Mouse (Mus musculus) limb, embryonic 14.5 days (tissue): ENCODE results near the gene Cipc. TPM values are rescaled to one million over a fixed set of nuclear protein-coding genes. Genes with fewer than 3 reads are reported as not detected.

Experiments
- ATAC-seq: fragments of 200-750 bp; cut with Nextera tagmentation; 2 replicates; pipeline ENCODE4 v1.8.0; 2017; ENCODE audit warnings: low read depth, moderate number of reproducible peaks, moderate TSS enrichment; ENCODE audit not compliant: low FRiP score
- DNase-seq: peaks from one replicate; pipeline ENCODE4 v3.0.0-alpha.2; 2015; ENCODE audit warnings: low spot score
- H3K27ac ChIP-seq: fragments of 300-500 bp; sonication (generic); replicated peaks from 2 replicates; pipeline ENCODE4 v1.5.1; 2014; ENCODE audit warnings: low read depth, mild to moderate bottlenecking, low read length, moderate library complexity, mixed read lengths
- H3K27me3 ChIP-seq: fragments of 300-500 bp; sonication (generic); 2 replicates; pipeline ENCODE4 v1.6.1; 2014; ENCODE audit warnings: low read length, mixed read lengths; ENCODE audit not compliant: control insufficient read depth, insufficient read depth
- H3K36me3 ChIP-seq: fragments of 300-500 bp; sonication (generic); 2 replicates; pipeline ENCODE4 v1.6.1; 2014; ENCODE audit warnings: mild to moderate bottlenecking, low read length, moderate library complexity, mixed read lengths; ENCODE audit not compliant: control insufficient read depth, insufficient read depth
- H3K4me1 ChIP-seq: fragments of 300-500 bp; sonication (generic); 2 replicates; pipeline ENCODE4 v1.6.1; 2014; ENCODE audit warnings: antibody characterized with exemption, low read length, mixed read lengths; ENCODE audit not compliant: control insufficient read depth, insufficient read depth
- H3K4me2 ChIP-seq: fragments of 300-500 bp; sonication (generic); replicated peaks from 2 replicates; pipeline ENCODE4 v1.6.1; 2014; ENCODE audit warnings: low read depth, mild to moderate bottlenecking, low read length, moderate library complexity; ENCODE audit not compliant: severe bottlenecking
- H3K4me3 ChIP-seq: fragments of 300-500 bp; sonication (generic); replicated peaks from 2 replicates; pipeline ENCODE4 v1.5.1; 2014; ENCODE audit warnings: low read length
- H3K9ac ChIP-seq: fragments of 300-500 bp; sonication (generic); 2 replicates; pipeline ENCODE4 v1.6.1; 2014; ENCODE audit warnings: mild to moderate bottlenecking, low read depth, low read length, moderate library complexity; ENCODE audit not compliant: severe bottlenecking
- H3K9me3 ChIP-seq: fragments of 300-500 bp; sonication (generic); 2 replicates; pipeline ENCODE4 v1.6.1; 2016; ENCODE audit warnings: low read length; ENCODE audit not compliant: control insufficient read depth
- POLR2A ChIP-seq: fragments of 200-500 bp; IDR thresholded peaks from 2 replicates; pipeline ENCODE4 v1.8.0; 2012; ENCODE audit warnings: inconsistent platforms, mild to moderate bottlenecking, moderate library complexity, borderline replicate concordance; ENCODE audit not compliant: insufficient read depth, insufficient read length; ENCODE audit errors: extremely low read depth
- WGBS: fragments of 180-500 bp; shearing (Covaris S2); extraction: QIAGEN DNeasy Blood & Tissue Kit; methylation state at CpG from one replicate; pipeline ENCODE4 v1.1.7; 2014; 5-methylcytosine and 5-hydroxymethylcytosine counted together
- polyA plus RNA-seq, 2 experiments: library from polyadenylated mRNA; depleted of rRNA in 1 of 2; stranded (reverse) in 1 of 2; unstranded in 1 of 2; fragments of >200 nt; fragmentation: Nextera tagmentation in 1 of 2; extraction: Ambion mirVana in 1 of 2; gene quantifications; 2 replicates each; pipeline versions ENCODE4 v1.2.1 to v1.2.3; 2012 to 2014

Cipc gene
- polyA plus RNA-seq, 2 experiments = 20.0 to 31.3 TPM

DNA sequence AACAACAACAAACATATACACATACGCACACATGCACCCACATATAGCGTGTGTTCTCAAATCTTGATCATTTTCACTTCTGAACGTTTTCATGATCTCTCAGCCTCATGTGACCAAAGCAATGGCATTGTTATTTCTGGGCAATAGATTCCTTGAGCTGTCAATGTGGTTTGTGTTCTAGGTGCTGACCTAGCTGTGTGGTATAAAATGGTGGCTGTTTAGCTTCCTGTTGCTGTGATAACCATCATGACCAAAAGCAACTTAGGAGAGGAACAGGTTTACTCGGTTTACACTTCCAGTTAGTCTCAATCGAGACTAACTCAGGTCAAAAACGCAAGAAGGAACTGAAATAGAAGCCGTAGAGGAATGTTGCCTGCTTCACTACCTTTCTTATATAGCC, 24.2 kb downstream of the Cipc start:
- H3K4me3 ChIP-seq = no peak overlapping the region
- no peak for TF ChIP-seq POLR2A
- H3K36me3 ChIP-seq = peaks cover 2% of the 10 kb centered on the region; the same call in 1 of the 2 replicates
- ATAC-seq (no peak), DNase-seq (no peak)
- no peak overlapping the region for H3K4me2 ChIP-seq
- no peak overlapping the region for H3K9ac ChIP-seq
- peaks cover 19% of the 10 kb centered on the region for H3K4me1 ChIP-seq
- H3K27ac ChIP-seq = no peak overlapping the region
- WGBS = 90% methylated on average over 7 of the region's 7 CpGs
- H3K27me3 ChIP-seq = no peaks in the 10 kb centered on the region
- no peaks in the 10 kb centered on the region for H3K9me3 ChIP-seq

DNA sequence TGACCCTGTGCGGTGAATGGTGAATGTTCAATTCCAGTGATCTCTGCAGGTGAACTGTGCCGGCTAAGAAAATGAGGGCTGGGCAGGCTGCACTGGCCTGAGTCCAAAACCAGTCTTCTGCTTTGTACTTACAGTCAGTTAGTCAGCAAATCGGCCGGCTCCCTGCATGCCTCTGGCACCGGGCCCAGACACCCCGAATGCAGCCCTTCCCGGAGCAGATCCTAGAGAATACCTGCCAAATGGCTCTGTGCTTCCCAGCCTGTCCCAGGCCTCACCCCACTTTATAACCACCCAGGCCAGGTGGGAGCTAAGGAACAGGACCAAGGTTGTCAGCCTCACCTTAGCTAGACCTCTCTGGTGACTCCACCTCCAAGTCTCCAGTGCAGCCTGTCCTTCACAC, 26.4 kb downstream of the Cipc start:
- Histone ChIP-seq H3K4me1 (peaks cover 24% of the 10 kb centered on the region), H3K9ac (no peak overlapping the region), H3K36me3 (no peaks in the 10 kb centered on the region), H3K9me3 (no peaks in the 10 kb centered on the region), H3K4me3 (no peak overlapping the region), H3K27me3 (no peaks in the 10 kb centered on the region), H3K27ac (no peak overlapping the region), H3K4me2 (0 out of 2 replicates have a peak overlapping the region, but pooled peaks have one; percentile 11)
- 14% methylated on average over 7 of the region's 7 CpGs for WGBS
- ATAC-seq (peak; percentile 31; the same call in 1 of the 2 replicates), DNase-seq (peak; percentile 59)
- no peak for TF ChIP-seq POLR2A

DNA sequence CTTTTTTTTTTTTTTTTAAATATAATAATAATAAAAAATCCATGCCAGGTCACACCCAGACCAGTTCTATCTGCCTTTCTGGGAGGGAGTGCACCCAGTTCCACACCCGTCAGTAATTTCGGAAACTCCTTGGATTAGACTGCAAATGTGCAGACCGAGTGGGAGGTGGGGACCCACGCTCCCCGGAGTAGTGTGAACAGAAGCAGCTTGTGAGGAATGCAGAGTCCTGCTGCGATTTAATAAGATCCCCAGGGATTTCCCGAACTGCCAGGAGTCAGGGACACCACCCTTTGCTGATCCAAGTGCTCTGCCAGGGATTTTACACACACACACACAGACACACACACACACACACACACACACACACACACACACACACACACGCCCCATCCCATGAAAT, 26.9 kb downstream of the Cipc start:
- no peak overlapping the region for H3K4me2 ChIP-seq
- no peak for DNase-seq
- H3K4me1 ChIP-seq = peaks cover 24% of the 10 kb centered on the region
- ATAC-seq = no peak
- H3K27ac ChIP-seq = no peak overlapping the region
- TF ChIP-seq POLR2A = no peak
- 25% methylated on average over 8 of the region's 8 CpGs for WGBS
- no peak overlapping the region for H3K9ac ChIP-seq
- no peaks in the 10 kb centered on the region for H3K27me3 ChIP-seq
- no peaks in the 10 kb centered on the region for H3K36me3 ChIP-seq
- H3K4me3 ChIP-seq = no peak overlapping the region
- no peaks in the 10 kb centered on the region for H3K9me3 ChIP-seq

DNA sequence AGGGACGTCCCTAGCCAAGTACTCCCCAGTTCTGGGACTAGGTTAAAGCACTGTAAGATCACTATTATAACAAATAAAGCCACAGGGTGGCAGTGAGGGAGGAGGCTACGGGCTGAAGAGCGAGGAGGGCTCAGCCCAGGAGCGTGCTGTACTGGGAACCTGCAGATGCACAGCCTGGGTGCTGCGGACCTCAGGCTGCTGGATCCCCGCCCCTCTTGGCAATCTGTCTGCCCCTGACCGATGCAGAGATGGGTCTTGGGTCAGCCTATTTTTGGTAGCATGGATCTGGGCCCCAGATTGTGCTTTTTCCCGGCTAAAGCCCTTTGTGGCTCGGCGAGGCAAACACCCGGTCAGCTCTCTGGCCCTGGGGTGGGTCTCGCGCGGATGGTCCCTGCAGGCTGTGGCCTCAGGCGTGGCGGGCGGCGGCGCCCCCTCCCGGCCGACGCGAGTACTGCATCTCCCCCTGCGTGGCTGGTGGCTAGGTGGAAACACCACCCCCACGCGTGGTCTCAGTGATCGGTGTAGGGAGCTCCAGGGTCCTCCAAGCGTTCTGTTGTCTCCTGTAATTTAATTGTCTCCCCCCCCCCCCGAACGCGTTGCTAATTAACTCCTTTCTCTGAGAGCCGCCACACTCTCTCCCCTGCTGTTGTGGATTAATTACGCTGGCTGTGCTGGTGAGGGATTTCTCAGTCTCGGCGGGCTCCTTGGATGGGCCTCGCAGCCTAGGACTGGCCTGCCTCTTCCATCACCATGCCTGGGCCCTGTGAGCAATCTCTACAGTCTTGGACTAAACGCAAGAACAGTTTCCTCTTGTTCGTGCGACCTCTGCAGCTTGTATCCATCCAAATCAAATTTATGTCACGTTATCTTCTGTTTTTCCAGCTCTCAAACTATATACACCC, 27.8 kb downstream of the Cipc start:
- Histone ChIP-seq H3K4me1 (peaks cover 24% of the 10 kb centered on the region), H3K27me3 (no peaks in the 10 kb centered on the region), H3K9me3 (no peaks in the 10 kb centered on the region), H3K36me3 (no peaks in the 10 kb centered on the region), H3K9ac (peak overlapping the region; percentile 34; the same call in 1 of the 2 replicates), H3K27ac (no peak overlapping the region), H3K4me3 (peak overlapping the region; percentile 24), H3K4me2 (peak overlapping the region; percentile 49)
- 8% methylated on average over 34 of the region's 40 CpGs for WGBS
- DNase-seq (no peak), ATAC-seq (no peak)
- no peak for TF ChIP-seq POLR2A

DNA sequence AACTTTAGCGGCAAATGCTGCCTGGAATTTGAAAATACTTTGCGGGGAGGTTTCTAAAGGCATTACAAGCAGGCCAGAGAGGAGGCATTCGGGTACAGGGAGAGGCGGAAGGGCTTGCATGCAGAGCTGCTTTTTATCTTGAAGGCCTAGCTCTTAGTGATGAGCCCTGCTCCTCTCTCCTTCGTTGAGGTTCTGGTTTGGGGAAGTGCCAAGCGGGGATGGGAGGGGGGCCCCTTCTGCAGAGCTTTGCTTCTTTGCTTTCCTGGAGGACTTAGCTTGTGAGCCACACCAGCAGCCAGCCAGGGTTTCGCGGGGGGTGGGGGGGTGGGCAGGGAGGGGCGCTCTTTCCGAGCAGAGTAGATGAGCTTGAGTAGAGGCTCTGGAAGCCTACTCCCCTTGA, 28.9 kb downstream of the Cipc start:
- Histone ChIP-seq H3K9ac (no peak overlapping the region), H3K9me3 (no peaks in the 10 kb centered on the region), H3K4me3 (no peak overlapping the region), H3K27me3 (no peaks in the 10 kb centered on the region; the same call in 1 of the 2 replicates), H3K36me3 (no peaks in the 10 kb centered on the region), H3K4me1 (peaks cover 24% of the 10 kb centered on the region), H3K27ac (no peak overlapping the region), H3K4me2 (no peak overlapping the region)
- TF ChIP-seq POLR2A = no peak
- WGBS = 59% methylated on average over 10 of the region's 10 CpGs
- DNase-seq (no peak), ATAC-seq (no peak)
